Mouse (Mus musculus) erythroblast, embryonic 14.5 days (primary cell): ENCODE data around the gene Kcna10. TPM values are rescaled to one million over a fixed set of nuclear protein-coding genes. Genes with fewer than 3 reads are reported as not detected.

ENCODE experiments used
- H3K27me3 ChIP-seq: 2 replicates; pipeline ENCODE4 v1.6.1; 2012; ENCODE audit warnings: inconsistent platforms; ENCODE audit not compliant: control insufficient read depth
- H3K36me3 ChIP-seq: 2 replicates; pipeline ENCODE4 v1.6.1; 2012; ENCODE audit warnings: mild to moderate bottlenecking, inconsistent platforms; ENCODE audit not compliant: control insufficient read depth
- H3K4me1 ChIP-seq: 2 replicates; pipeline ENCODE4 v1.6.1; 2012; ENCODE audit warnings: inconsistent platforms; ENCODE audit not compliant: control insufficient read depth
- H3K4me3 ChIP-seq: replicated peaks from 2 replicates; pipeline ENCODE3; 2012; ENCODE audit warnings: moderate library complexity, mild to moderate bottlenecking, inconsistent platforms
- H3K9me3 ChIP-seq: 2 replicates; pipeline ENCODE4 v1.6.1; 2012; ENCODE audit warnings: low read length, inconsistent platforms, mixed read lengths; ENCODE audit not compliant: control insufficient read depth
- GATA1 ChIP-seq: IDR thresholded peaks from 2 replicates; pipeline ENCODE4 v1.6.1; 2012; ENCODE audit warnings: low read length, inconsistent platforms, mixed read lengths
- TAL1 ChIP-seq: IDR thresholded peaks from 3 replicates; pipeline ENCODE4 v1.6.1; 2012; ENCODE audit warnings: low read length, inconsistent platforms, mixed read lengths
- polyA plus RNA-seq: library from polyadenylated mRNA; stranded (reverse); fragments of >175 nt; gene quantifications from 2 replicates; pipeline ENCODE4 v1.2.3, GENCODE M21; 2012

The Kcna10 gene
- polyA plus RNA-seq, 1 experiment, result not detected

- no peaks in the 10 kb centered on the region for H3K36me3 ChIP-seq
- no peak overlapping the region for H3K4me3 ChIP-seq
- TF ChIP-seq GATA1 (no peak), TAL1 (no peak)
- no peaks in the 10 kb centered on the region for H3K27me3 ChIP-seq
- H3K9me3 ChIP-seq, result no peaks in the 10 kb centered on the region
- H3K4me1 ChIP-seq, result no peaks in the 10 kb centered on the region
Observed at GRCm38 (mm10) chr3:107216400-107217100, 33.7 kb downstream of the Kcna10 start.

GRCm38 (mm10) chr3:107217101-107217480, 34.2 kb downstream of the Kcna10 start:
- Histone ChIP-seq H3K4me3 (no peak overlapping the region), H3K27me3 (no peaks in the 10 kb centered on the region), H3K9me3 (no peaks in the 10 kb centered on the region), H3K4me1 (no peaks in the 10 kb centered on the region), H3K36me3 (no peaks in the 10 kb centered on the region)
- TF ChIP-seq TAL1 (no peak), GATA1 (no peak)

- Histone ChIP-seq H3K9me3 (no peaks in the 10 kb centered on the region), H3K27me3 (no peaks in the 10 kb centered on the region), H3K4me3 (no peak overlapping the region), H3K36me3 (no peaks in the 10 kb centered on the region), H3K4me1 (no peaks in the 10 kb centered on the region)
- no peak for TF ChIP-seq GATA1
- TF ChIP-seq TAL1, result no peak
Observed at GRCm38 (mm10) chr3:107218572-107218971, 35.7 kb downstream of the Kcna10 start.

- Histone ChIP-seq H3K36me3 (no peaks in the 10 kb centered on the region), H3K4me3 (no peak within 1 kb of the TSS), H3K27me3 (no peaks in the 10 kb centered on the region), H3K4me1 (no peaks in the 10 kb centered on the region), H3K9me3 (peaks cover 4% of the 10 kb centered on the region)
- TF ChIP-seq GATA1, result no peak
- no peak for TF ChIP-seq TAL1
Observed at GRCm38 (mm10) chr3:107221608-107222007, 38.8 kb downstream of the Kcna10 start, which contains the start of gene Cym. Gene Cym, minus strand, starts transcription at chr3:107221732.

- TF ChIP-seq TAL1 (no peak), GATA1 (no peak)
- no peak overlapping the region for H3K4me3 ChIP-seq
- H3K4me1 ChIP-seq, result no peaks in the 10 kb centered on the region
- H3K27me3 ChIP-seq, result no peaks in the 10 kb centered on the region
- peaks cover 4% of the 10 kb centered on the region for H3K9me3 ChIP-seq
- no peaks in the 10 kb centered on the region for H3K36me3 ChIP-seq
Observed at GRCm38 (mm10) chr3:107223230-107223629, 40.4 kb downstream of the Kcna10 start.

- Histone ChIP-seq H3K4me1 (no peaks in the 10 kb centered on the region), H3K36me3 (no peaks in the 10 kb centered on the region), H3K27me3 (no peaks in the 10 kb centered on the region), H3K9me3 (peaks cover 4% of the 10 kb centered on the region), H3K4me3 (no peak overlapping the region)
- TF ChIP-seq GATA1 (no peak), TAL1 (no peak)
Observed at GRCm38 (mm10) chr3:107225820-107226219, 43.0 kb downstream of the Kcna10 start.

GRCm38 (mm10) chr3:107229221-107229620, 46.4 kb downstream of the Kcna10 start:
- no peaks in the 10 kb centered on the region for H3K36me3 ChIP-seq
- TF ChIP-seq GATA1 (no peak), TAL1 (no peak)
- peaks cover 2% of the 10 kb centered on the region for H3K9me3 ChIP-seq
- no peak overlapping the region for H3K4me3 ChIP-seq
- H3K4me1 ChIP-seq, result no peaks in the 10 kb centered on the region
- H3K27me3 ChIP-seq, result no peaks in the 10 kb centered on the region

- Histone ChIP-seq H3K27me3 (no peaks in the 10 kb centered on the region), H3K4me1 (no peaks in the 10 kb centered on the region), H3K36me3 (no peaks in the 10 kb centered on the region), H3K9me3 (no peaks in the 10 kb centered on the region), H3K4me3 (no peak overlapping the region)
- TF ChIP-seq GATA1 (no peak), TAL1 (no peak)
Observed at GRCm38 (mm10) chr3:107229822-107230221, 47.0 kb downstream of the Kcna10 start.

- no peaks in the 10 kb centered on the region for H3K4me1 ChIP-seq
- no peaks in the 10 kb centered on the region for H3K9me3 ChIP-seq
- no peaks in the 10 kb centered on the region for H3K27me3 ChIP-seq
- H3K4me3 ChIP-seq, result no peak within 1 kb of the TSS
- no peaks in the 10 kb centered on the region for H3K36me3 ChIP-seq
- TF ChIP-seq GATA1 (no peak), TAL1 (no peak)
Observed at GRCm38 (mm10) chr3:107230527-107230926, 47.7 kb downstream of the Kcna10 start, which contains the start of gene A630076J17Rik. Gene A630076J17Rik, plus strand, starts transcription at chr3:107230614.
